Mouse (Mus musculus): ENCODE results near the gene Egr2. TPM values are rescaled to one million over a fixed set of nuclear protein-coding genes. Genes with fewer than 3 reads are reported as not detected.

Gene Egr2
- total RNA-seq, 2 experiments from 2014 or later: 1.0 to 1.4 TPM

Other genes with a start within 250 kb of the Egr2 start
- 11.0 and 12.7 TPM in 2 replicates for gene Ado, start 13.5 kb downstream of the Egr2 start, total RNA-seq (2015)
- 13.2 and 16.3 TPM in 2 replicates for gene Ado, start 13.5 kb downstream of the Egr2 start, total RNA-seq (2017)